Mouse (Mus musculus) mesoderm, embryonic 11.5 days (tissue): ENCODE measurements around the gene Galnt15.
A peak's percentile ranks its signal among the peaks of the same experiment; 100 is the strongest.
"Not testable (repeated sequence)": the region's sequence is repeated elsewhere in the genome, so short reads cannot be mapped to it uniquely, and the experiment has no call there.

Experiments
- DNase-seq: peaks from one replicate; pipeline ENCODE4 v3.0.0-alpha.2; 2012; ENCODE audit warnings: low read depth, low spot score

Gene Galnt15

GRCm38 (mm10) chr14:32087584-32088248, 58.9 kb downstream of the Galnt15 start:
- not testable (repeated sequence) for DNase-seq

GRCm38 (mm10) chr14:32091124-32091523, 62.3 kb downstream of the Galnt15 start:
- peak; percentile 62 for DNase-seq

- no peak for DNase-seq
Measured at GRCm38 (mm10) chr14:32091704-32092103, 62.9 kb downstream of the Galnt15 start.

GRCm38 (mm10) chr14:32093018-32093417, 64.2 kb downstream of the Galnt15 start:
- no peak for DNase-seq

- DNase-seq = no peak
Measured at GRCm38 (mm10) chr14:32093500-32094117, 64.8 kb downstream of the Galnt15 start.

GRCm38 (mm10) chr14:32095646-32096045, 66.9 kb downstream of the Galnt15 start:
- no peak for DNase-seq

- DNase-seq = no peak
Measured at GRCm38 (mm10) chr14:32096740-32097139, 68.0 kb downstream of the Galnt15 start.

- DNase-seq = no peak
Measured at GRCm38 (mm10) chr14:32097691-32098090, 68.9 kb downstream of the Galnt15 start.

GRCm38 (mm10) chr14:32098951-32099350, 70.2 kb downstream of the Galnt15 start:
- no peak for DNase-seq

- DNase-seq = no peak
Measured at GRCm38 (mm10) chr14:32103556-32103955, 74.8 kb downstream of the Galnt15 start.

GRCm38 (mm10) chr14:32105663-32106062, 76.9 kb downstream of the Galnt15 start:
- DNase-seq = no peak

- no peak for DNase-seq
Measured at GRCm38 (mm10) chr14:32106911-32107310, 78.1 kb downstream of the Galnt15 start.
